Mouse (Mus musculus) cerebellum, adult 2 months (tissue): ENCODE results near the gene A030014E15Rik. TPM values are rescaled to one million over a fixed set of nuclear protein-coding genes. Genes with fewer than 3 reads are reported as not detected.
"Not testable (repeated sequence)": the region's sequence is repeated elsewhere in the genome, so short reads cannot be mapped to it uniquely, and the experiment has no call there.

Source experiments
- DNase-seq, 2 experiments: peaks; one replicate each; pipeline ENCODE4 v3.0.0; 2021
- H3K27ac ChIP-seq: fragments of 200-500 bp; 2 replicates; pipeline ENCODE4 v1.5.1; 2012; ENCODE audit warnings: low read length, control low read depth, inconsistent platforms; ENCODE audit not compliant: insufficient read depth
- H3K27me3 ChIP-seq: fragments of 200-500 bp; 2 replicates; pipeline ENCODE4 v1.6.1; 2012; ENCODE audit warnings: inconsistent platforms, mild to moderate bottlenecking, low read length, moderate library complexity; ENCODE audit not compliant: control insufficient read depth, insufficient read depth
- H3K4me1 ChIP-seq: fragments of 200-500 bp; 2 replicates; pipeline ENCODE4 v1.6.1; 2011; ENCODE audit warnings: low read length; ENCODE audit not compliant: control insufficient read depth, insufficient read depth
- H3K4me3 ChIP-seq: fragments of 200-500 bp; replicated peaks from 2 replicates; pipeline ENCODE3; 2011; ENCODE audit warnings: mild to moderate bottlenecking, low read depth, low read length, control low read depth; ENCODE audit not compliant: insufficient read depth
- CTCF ChIP-seq: fragments of 200-500 bp; IDR thresholded peaks from 2 replicates; pipeline ENCODE4 v1.5.1; 2011; ENCODE audit warnings: low read depth, mild to moderate bottlenecking, control low read depth, low read length, moderate library complexity, borderline replicate concordance; ENCODE audit not compliant: insufficient read depth
- POLR2A ChIP-seq: fragments of 200-500 bp; IDR thresholded peaks from 2 replicates; pipeline ENCODE4 v1.6.1; 2011; ENCODE audit warnings: low read length, control low read depth, borderline replicate concordance; ENCODE audit not compliant: insufficient read depth
- WGBS: fragments of 180-500 bp; shearing (Covaris S2); methylation state at CpG from one replicate; pipeline ENCODE4 v1.1.7; 2018; 5-methylcytosine and 5-hydroxymethylcytosine counted together
- polyA plus RNA-seq: library from polyadenylated mRNA; depleted of rRNA; stranded (reverse); fragments of >200 nt; gene quantifications from 2 replicates; pipeline ENCODE4 v1.2.3, GENCODE M21; 2012

The A030014E15Rik gene
- polyA plus RNA-seq, 1 experiment, result 0.20 TPM

- TF ChIP-seq POLR2A (no peak), CTCF (no peak)
- Histone ChIP-seq H3K27ac (no peak overlapping the region), H3K4me1 (no peaks in the 10 kb centered on the region), H3K27me3 (no peaks in the 10 kb centered on the region), H3K4me3 (no peak overlapping the region)
- no peak for DNase-seq
- WGBS, result 94% methylated on average over 5 of the region's 5 CpGs
Observed at GRCm38 (mm10) chr1:82938666-82939065, 13.9 kb downstream of the A030014E15Rik start.

GRCm38 (mm10) chr1:82942505-82942904, 17.8 kb downstream of the A030014E15Rik start:
- H3K27ac ChIP-seq, H3K4me1 ChIP-seq, H3K4me3 ChIP-seq, H3K27me3 ChIP-seq, DNase-seq: not testable (repeated sequence)
- 89% methylated on average over 2 of the region's 2 CpGs for WGBS

GRCm38 (mm10) chr1:82943295-82943694, 18.6 kb downstream of the A030014E15Rik start, which contains the start of gene A030003K21Rik:
Gene A030003K21Rik, minus strand, starts transcription at chr1:82943388.
- H3K27ac ChIP-seq, H3K4me3 ChIP-seq, H3K27me3 ChIP-seq, DNase-seq, H3K4me1 ChIP-seq: not testable (repeated sequence)
- whole genome bisulfite sequencing, result no CpG with 5 or more reads among the region's 6 CpGs

GRCm38 (mm10) chr1:82946029-82946428, 21.3 kb downstream of the A030014E15Rik start:
- not testable (repeated sequence) for DNase-seq, H3K4me3 ChIP-seq, H3K27me3 ChIP-seq, H3K27ac ChIP-seq, H3K4me1 ChIP-seq
- WGBS, result 100% methylated on average over 2 of the region's 2 CpGs

GRCm38 (mm10) chr1:82948601-82949000, 23.9 kb downstream of the A030014E15Rik start:
- TF ChIP-seq POLR2A, result no peak
- TF ChIP-seq CTCF, result no peak
- 94% methylated on average over 2 of the region's 2 CpGs for WGBS
- Histone ChIP-seq H3K27me3 (no peaks in the 10 kb centered on the region), H3K27ac (no peak overlapping the region), H3K4me3 (no peak overlapping the region), H3K4me1 (no peaks in the 10 kb centered on the region)
- no peak for DNase-seq

GRCm38 (mm10) chr1:82955913-82956312, 31.2 kb downstream of the A030014E15Rik start, which contains the start of gene Gm7544:
Gene Gm7544, minus strand, starts transcription at chr1:82956013.
- not testable (repeated sequence) for H3K4me3 ChIP-seq, DNase-seq, H3K27me3 ChIP-seq, H3K4me1 ChIP-seq, H3K27ac ChIP-seq

- H3K27ac ChIP-seq, result no peak within 1 kb of the TSS
- no peak within 1 kb of the TSS for H3K4me3 ChIP-seq
- no peaks in the 10 kb centered on the region for H3K4me1 ChIP-seq
- TF ChIP-seq CTCF, result no peak
- no peak for TF ChIP-seq POLR2A
- no peaks in the 10 kb centered on the region for H3K27me3 ChIP-seq
- DNase-seq, result no peak
- WGBS, result 94% methylated on average over 11 of the region's 11 CpGs
Observed at GRCm38 (mm10) chr1:82959870-82960385, 35.2 kb downstream of the A030014E15Rik start, which contains the start of gene Gm47955. Gene Gm47955, plus strand, starts transcription at chr1:82960286.

GRCm38 (mm10) chr1:82966413-82966812, 41.7 kb downstream of the A030014E15Rik start:
- TF ChIP-seq POLR2A (no peak), CTCF (no peak)
- WGBS, result 66% methylated on average over 3 of the region's 3 CpGs
- DNase-seq, result no peak
- Histone ChIP-seq H3K27me3 (no peaks in the 10 kb centered on the region), H3K27ac (no peak overlapping the region), H3K4me1 (no peaks in the 10 kb centered on the region), H3K4me3 (no peak overlapping the region)

GRCm38 (mm10) chr1:82972046-82972445, 47.3 kb downstream of the A030014E15Rik start:
- H3K27me3 ChIP-seq, result no peaks in the 10 kb centered on the region
- 63% methylated on average over 4 of the region's 4 CpGs for WGBS
- no peak overlapping the region for H3K4me3 ChIP-seq
- H3K4me1 ChIP-seq, result no peaks in the 10 kb centered on the region
- TF ChIP-seq POLR2A (no peak), CTCF (no peak)
- DNase-seq, result no peak
- H3K27ac ChIP-seq, result no peak overlapping the region
